Mouse (Mus musculus) neutrophil, adult 65 days (primary cell): Measurements from ENCODE around the gene Ctsl. TPM values are rescaled to one million over a fixed set of nuclear protein-coding genes. Genes with fewer than 3 reads are reported as not detected.

Source experiments
- total RNA-seq: library from RNA; stranded (reverse); gene quantifications from 2 replicates; pipeline ENCODE4 v1.2.4, GENCODE M21; 2023

Gene Ctsl
- total RNA-seq = 93.4 and 110 TPM in 2 replicates

DNA sequence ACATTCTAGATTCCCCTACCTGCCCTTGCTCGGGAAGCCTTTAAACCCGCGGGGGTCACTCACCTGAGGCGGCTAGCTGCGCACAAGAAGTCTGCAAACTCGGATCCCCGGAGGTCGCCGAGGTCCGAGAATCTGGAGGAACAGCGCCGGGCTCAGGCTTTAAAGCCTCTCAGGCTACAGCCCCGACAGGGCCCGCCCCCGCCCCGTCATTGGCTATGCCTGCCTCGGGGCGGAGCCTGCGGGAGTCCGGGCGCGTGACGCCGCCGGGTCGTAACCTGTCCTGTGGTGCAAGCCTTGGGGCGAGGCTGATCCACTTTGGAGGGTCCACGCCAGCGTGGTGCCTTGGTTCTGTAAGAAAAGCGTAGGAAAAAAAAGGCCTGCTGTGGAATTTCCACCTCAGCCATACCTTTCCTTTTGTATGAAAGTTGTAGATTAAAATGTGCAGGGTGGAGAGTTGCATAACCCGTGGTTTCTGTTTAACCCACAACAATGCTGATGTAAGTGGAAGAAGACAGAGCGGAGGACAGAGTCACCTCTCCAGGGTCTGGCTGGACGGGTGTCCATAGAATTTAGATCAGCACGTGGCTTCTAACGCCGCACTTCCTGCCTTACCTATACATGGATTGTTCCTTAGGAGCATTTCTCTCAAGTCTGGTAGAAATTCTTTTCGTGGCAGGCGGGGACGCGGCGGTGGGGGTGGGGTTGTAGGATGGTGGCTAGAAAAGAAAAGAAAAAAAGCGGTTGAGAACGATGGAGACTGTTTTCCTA is at the start of gene Ctsl:
Ctsl (minus strand) TSS at position 718 of the 768 bp plus-strand sequence.

DNA sequence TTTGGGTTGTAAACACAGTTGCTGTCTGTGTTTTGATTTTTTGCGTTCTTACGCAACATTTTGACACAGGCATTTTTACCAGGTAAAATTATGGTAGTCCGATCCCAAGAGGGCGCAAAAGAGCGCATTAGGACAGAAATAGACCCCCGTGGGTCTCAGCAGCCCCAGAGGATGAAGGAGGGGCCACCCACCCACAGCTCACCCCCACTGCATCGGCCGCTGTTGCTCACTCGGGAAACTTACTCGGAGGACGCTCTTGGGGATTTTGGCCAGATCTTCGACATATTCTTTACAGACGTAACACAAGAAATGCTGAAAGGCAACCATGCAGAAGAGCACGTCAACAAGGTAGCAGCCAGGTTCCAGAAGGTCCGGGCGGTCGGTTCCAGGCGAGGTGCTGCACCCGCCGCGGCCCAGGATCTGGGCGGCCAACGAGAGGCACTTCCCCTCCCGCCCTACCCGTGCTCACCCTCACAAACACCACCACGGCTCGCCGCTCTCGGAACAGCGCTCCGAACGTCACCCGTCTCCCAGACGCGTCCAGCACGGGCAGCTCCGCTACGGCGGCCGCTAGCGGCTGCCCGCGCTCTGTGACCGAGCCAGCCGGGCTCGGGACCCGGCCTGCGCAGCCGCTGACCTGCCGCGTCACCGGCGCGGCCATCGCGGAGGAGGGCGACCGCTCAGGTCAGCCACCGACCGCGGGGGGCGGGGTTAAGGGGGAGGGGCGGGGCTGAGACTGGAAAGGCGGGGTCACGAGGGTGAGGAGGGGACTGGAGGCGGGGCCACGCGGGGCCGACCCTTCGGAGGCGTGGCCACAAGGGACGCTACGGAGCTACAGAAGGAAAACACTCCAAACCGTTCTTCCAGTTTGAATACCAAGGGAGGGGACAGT is 58.4 kb downstream of the Ctsl start, which contains the start of gene Aaed1:
Aaed1 (minus strand) TSS at position 687 of the 892 bp plus-strand sequence.

Other genes with a start within 250 kb of the Ctsl start
- gene Slc35d2, start 241.5 kb downstream of the Ctsl start, total RNA-seq = 22.2 and 22.7 TPM in 2 replicates
- gene Zfp367, start 217.7 kb downstream of the Ctsl start, total RNA-seq = 49.3 and 66.4 TPM in 2 replicates
- gene Habp4, start 209.1 kb downstream of the Ctsl start, total RNA-seq = 1.6 and 2.2 TPM in 2 replicates
- 2.4 and 3.1 TPM in 2 replicates for gene Cdc14b, start 95.6 kb downstream of the Ctsl start, total RNA-seq
- 28.1 and 29.5 TPM in 2 replicates for gene Aaed1, start 58.2 kb downstream of the Ctsl start, total RNA-seq
- 2.4 and 3.8 TPM in 2 replicates for gene Cdk20, start 61.4 kb upstream of the Ctsl start, total RNA-seq
- gene Fam240b, start 126.9 kb upstream of the Ctsl start, total RNA-seq = not detected in 2 replicates